26 mouse cellular contexts compared by ENCODE assay signal in the genomic region with DNA sequence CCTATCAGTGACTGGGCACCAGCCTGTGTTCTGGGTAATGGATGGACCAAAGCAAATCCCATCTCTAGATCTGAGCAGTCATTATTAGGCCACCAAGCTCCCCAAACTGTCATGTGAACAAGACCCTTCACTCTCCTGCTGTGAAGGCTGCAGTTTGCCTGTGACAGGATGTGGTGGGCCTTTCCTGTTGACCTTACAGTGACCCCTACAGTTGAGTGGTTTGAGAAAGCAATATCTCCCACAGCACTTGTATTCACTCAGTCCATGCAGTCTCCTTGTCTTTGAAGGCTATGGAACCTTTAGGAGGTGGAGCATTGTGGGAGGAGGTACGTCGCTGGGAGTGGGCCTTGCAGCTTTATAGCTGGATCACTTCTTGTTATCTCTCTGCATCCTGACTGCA. TPM values are rescaled to one million over a fixed set of nuclear protein-coding genes. Genes with fewer than 3 reads are reported as not detected.
DNase-seq lines count a peak whose midpoint lies in the region; ATAC-seq lines count a peak whose summit lies in the region.
"Had no signal": no experiment of that assay in that cellular context is flagged by ENCODE, and none has a peak within 500 bp of the region (broad histone marks: within the 10 kb centered on the region; RNA-seq: fewer than 3 reads in every experiment).

No protein-coding gene starts in this region.

- H3K27me3 ChIP-seq in hindbrain, embryonic 11.5 days (ENCODE audit: control insufficient read depth, insufficient read depth, low read length): no peaks in the 10 kb centered on the region
- no peaks in the 10 kb centered on the region for H3K27me3 ChIP-seq in midbrain, embryonic 15.5 days (replicated peaks)
- H3K27me3 ChIP-seq: embryonic facial prominence, embryonic 13.5 days; limb, embryonic 15.5 days; liver, embryonic 15.5 days; midbrain, embryonic 13.5 days had no signal

- H3K27ac ChIP-seq in hindbrain, embryonic 11.5 days (ENCODE audit: low read depth, low read length): no peak overlapping the region
- H3K27ac ChIP-seq in midbrain, embryonic 15.5 days: no peak overlapping the region
- H3K27ac ChIP-seq: embryonic facial prominence, embryonic 13.5 days; hindbrain, postnatal 0 days; limb, embryonic 15.5 days; liver, embryonic 15.5 days; macrophage; midbrain, embryonic 13.5 days had no signal

- H3K4me1 ChIP-seq in hindbrain, embryonic 11.5 days (replicated peaks; ENCODE audit: control insufficient read depth, insufficient read depth, low read length): no peaks in the 10 kb centered on the region
- H3K4me1 ChIP-seq in midbrain, embryonic 15.5 days: no peaks in the 10 kb centered on the region
- H3K4me1 ChIP-seq: embryonic facial prominence, embryonic 13.5 days; limb, embryonic 15.5 days; liver, embryonic 15.5 days; midbrain, embryonic 13.5 days had no signal

- ATAC-seq in activated CD4-positive, CD25-positive, alpha-beta regulatory T cell, adult 4 months: peak; percentile 78
- ATAC-seq in monocyte, adult 5-6 weeks (replicated peaks; ENCODE audit: insufficient number of reproducible peaks, low FRiP score, low TSS enrichment, poor library complexity, severe bottlenecking): peak; percentile 45; the same call in 1 of the 2 replicates
- ATAC-seq in hindbrain, embryonic 11.5 days (ENCODE audit: low FRiP score): no peak
- ATAC-seq in midbrain, embryonic 15.5 days (replicated peaks): no peak
- ATAC-seq: forebrain, embryonic 14.5 days; hindbrain, postnatal 0 days; midbrain, embryonic 13.5 days had no signal

- H3K9ac ChIP-seq in hindbrain, embryonic 11.5 days (ENCODE audit: low read depth, low read length): no peak overlapping the region
- no peak overlapping the region for H3K9ac ChIP-seq in midbrain, embryonic 15.5 days
- H3K9ac ChIP-seq: embryonic facial prominence, embryonic 13.5 days; limb, embryonic 15.5 days; liver, embryonic 15.5 days; midbrain, embryonic 13.5 days had no signal

- H3K36me3 ChIP-seq in hindbrain, embryonic 11.5 days (ENCODE audit: control insufficient read depth, insufficient read depth, low read length): no peaks in the 10 kb centered on the region
- no peaks in the 10 kb centered on the region for H3K36me3 ChIP-seq in midbrain, embryonic 15.5 days (replicated peaks)
- H3K36me3 ChIP-seq: embryonic facial prominence, embryonic 13.5 days; limb, embryonic 15.5 days; liver, embryonic 15.5 days; midbrain, embryonic 13.5 days had no signal

- H3K9me3 ChIP-seq in hindbrain, embryonic 11.5 days (ENCODE audit: control insufficient read depth, low read length): no peaks in the 10 kb centered on the region
- H3K9me3 ChIP-seq in midbrain, embryonic 15.5 days: no peaks in the 10 kb centered on the region
- H3K9me3 ChIP-seq: embryonic facial prominence, embryonic 13.5 days; limb, embryonic 15.5 days; liver, embryonic 15.5 days; midbrain, embryonic 13.5 days had no signal

- 73% methylated on average over 2 of the region's 2 CpGs for WGBS in hindbrain, embryonic 11.5 days
- 69% methylated on average over 2 of the region's 2 CpGs for WGBS in midbrain, embryonic 15.5 days

- DNase-seq in 416B (ENCODE audit: low read depth) (peak; percentile 80), A20 (ENCODE audit: low read depth, low spot score) (peak; percentile 70)
- no peak for DNase-seq in gastrocnemius, postnatal 4 days (ENCODE audit: low spot score in 2 of 2)
- no peak for DNase-seq in hindbrain, embryonic 11.5 days (ENCODE audit: low spot score)
- DNase-seq: adrenal gland, adult 8-10 months; cerebellum, adult 8-10 months; gastrocnemius, postnatal 36 days; heart, postnatal 4 days; kidney, adult 18-20 months; kidney, postnatal 10 days had no signal

- no peak overlapping the region for H3K4me2 ChIP-seq in hindbrain, embryonic 11.5 days (replicated peaks; ENCODE audit: low read depth, low read length)
- H3K4me2 ChIP-seq in midbrain, embryonic 15.5 days: no peak overlapping the region
- H3K4me2 ChIP-seq: embryonic facial prominence, embryonic 13.5 days; limb, embryonic 15.5 days; liver, embryonic 15.5 days; midbrain, embryonic 13.5 days had no signal

- H3K4me3 ChIP-seq in hindbrain, embryonic 11.5 days (ENCODE audit: low read depth, low read length): no peak overlapping the region
- no peak overlapping the region for H3K4me3 ChIP-seq in midbrain, embryonic 15.5 days
- H3K4me3 ChIP-seq: embryonic facial prominence, embryonic 13.5 days; limb, embryonic 15.5 days; liver, embryonic 15.5 days; midbrain, embryonic 13.5 days had no signal

RNA-seq across cellular contexts. Expression of a gene that starts 4.3 kb away (rescaled TPM):
- under 1 TPM; 0.13 to 0.36 TPM for polyA plus RNA-seq in activated CD4-positive, CD25-positive, alpha-beta regulatory T cell, adult 4 months (2017; shearing (Covaris generic))
- total RNA-seq in monocyte, adult 5-6 weeks (2017): 4.9 to 11.5 TPM (median 8.6 TPM) in 3 replicates
- not detected for total RNA-seq in gastrocnemius, postnatal 4 days (2021)
- polyA plus RNA-seq in hindbrain, embryonic 11.5 days (2014; fragmentation: Nextera tagmentation; extraction: Ambion mirVana): not detected in 2 replicates
- 0.08 and 0.19 TPM in 2 replicates for polyA plus RNA-seq in midbrain, embryonic 15.5 days (2015; fragmentation: Nextera tagmentation; extraction: Ambion mirVana)
- total RNA-seq: adrenal gland, adult 8-10 months; gastrocnemius, postnatal 36 days; heart, postnatal 4 days; layer of hippocampus, adult 8-10 months; left cerebral cortex, postnatal 36 days had no signal
- polyA plus RNA-seq: cortical plate, adult 2 months; embryonic facial prominence, embryonic 13.5 days; forebrain, embryonic 14.5 days; heart, embryonic 14.5 days; limb, embryonic 15.5 days; liver, embryonic 15.5 days; midbrain, embryonic 13.5 days had no signal

RNA-seq across cellular contexts. Expression of a gene that starts 24.1 kb away (rescaled TPM):
- polyA plus RNA-seq in activated CD4-positive, CD25-positive, alpha-beta regulatory T cell, adult 4 months (2017; shearing (Covaris generic)): 10 to 100 TPM in 1 of 2 experiments, 1 to 10 TPM in 1; 5.2 to 64.7 TPM
- total RNA-seq in monocyte, adult 5-6 weeks (2017): 415 to 638 TPM (median 573 TPM) in 3 replicates
- 1 to 10 TPM; 2.6 to 4.1 TPM for total RNA-seq in gastrocnemius, postnatal 4 days (2021)
- 1.3 and 2.5 TPM in 2 replicates for polyA plus RNA-seq in hindbrain, embryonic 11.5 days (2014; fragmentation: Nextera tagmentation; extraction: Ambion mirVana)
- 2.9 and 3.1 TPM in 2 replicates for polyA plus RNA-seq in midbrain, embryonic 15.5 days (2015; fragmentation: Nextera tagmentation; extraction: Ambion mirVana)

RNA-seq across cellular contexts. Expression of a gene that starts 24.8 kb away (rescaled TPM):
- under 1 TPM; 0.17 to 0.42 TPM for polyA plus RNA-seq in activated CD4-positive, CD25-positive, alpha-beta regulatory T cell, adult 4 months (2017; shearing (Covaris generic))
- total RNA-seq in monocyte, adult 5-6 weeks (2017): 0.76 TPM in 1 of 3 replicates, not detected in the others
- total RNA-seq in gastrocnemius, postnatal 4 days (2021): under 1 TPM; 0.64 to 0.67 TPM
- polyA plus RNA-seq in hindbrain, embryonic 11.5 days (2014; fragmentation: Nextera tagmentation; extraction: Ambion mirVana): 0.13 TPM in 1 of 2 replicates, not detected in the other
- polyA plus RNA-seq in midbrain, embryonic 15.5 days (2015; fragmentation: Nextera tagmentation; extraction: Ambion mirVana): not detected in 2 replicates
- total RNA-seq: hindbrain, postnatal 0 days had no signal
- polyA plus RNA-seq: cortical plate, adult 2 months; forebrain, embryonic 14.5 days; heart, embryonic 14.5 days; midbrain, embryonic 13.5 days had no signal

RNA-seq across cellular contexts. Expression of a gene that starts 42.2 kb away (rescaled TPM):
- 10 to 100 TPM in 1 of 2 experiments, 1 to 10 TPM in 1; 4.0 to 79.3 TPM for polyA plus RNA-seq in activated CD4-positive, CD25-positive, alpha-beta regulatory T cell, adult 4 months (2017; shearing (Covaris generic))
- 387 to 602 TPM (median 587 TPM) in 3 replicates for total RNA-seq in monocyte, adult 5-6 weeks (2017)
- total RNA-seq in gastrocnemius, postnatal 4 days (2021): 1 to 10 TPM; 2.1 to 3.1 TPM
- not detected in 2 replicates for polyA plus RNA-seq in hindbrain, embryonic 11.5 days (2014; fragmentation: Nextera tagmentation; extraction: Ambion mirVana)
- 0.30 and 0.61 TPM in 2 replicates for polyA plus RNA-seq in midbrain, embryonic 15.5 days (2015; fragmentation: Nextera tagmentation; extraction: Ambion mirVana)

RNA-seq across cellular contexts. Expression of a gene that starts 47.1 kb away (rescaled TPM):
- polyA plus RNA-seq in activated CD4-positive, CD25-positive, alpha-beta regulatory T cell, adult 4 months (2017; shearing (Covaris generic)): not detected
- 0.19 TPM in 1 of 3 replicates, not detected in the others for total RNA-seq in monocyte, adult 5-6 weeks (2017)
- total RNA-seq in gastrocnemius, postnatal 4 days (2021): not detected
- 0.08 TPM in 1 of 2 replicates, not detected in the other for polyA plus RNA-seq in hindbrain, embryonic 11.5 days (2014; fragmentation: Nextera tagmentation; extraction: Ambion mirVana)
- not detected in 2 replicates for polyA plus RNA-seq in midbrain, embryonic 15.5 days (2015; fragmentation: Nextera tagmentation; extraction: Ambion mirVana)
- total RNA-seq: adrenal gland, adult 8-10 months; gastrocnemius, postnatal 36 days; heart, postnatal 4 days; hindbrain, postnatal 0 days; layer of hippocampus, adult 8-10 months; left cerebral cortex, postnatal 36 days had no signal
- polyA plus RNA-seq: cortical plate, adult 2 months; embryonic facial prominence, embryonic 13.5 days; forebrain, embryonic 14.5 days; heart, embryonic 14.5 days; hindbrain, postnatal 0 days; limb, embryonic 15.5 days; liver, embryonic 15.5 days; lung, embryonic 16.5 days; macrophage; midbrain, embryonic 13.5 days; urinary bladder, adult 2 months had no signal

Comparison
In these comparisons a context has a peak if more than half of its experiments do, and no peak if none do; other contexts are left out.
1. DNase-seq: peak in 416B (single experiment) and A20 (single experiment); none in gastrocnemius, postnatal 4 days (0 of 2) and hindbrain, embryonic 11.5 days (single experiment).
2. ATAC-seq: peak in activated CD4-positive, CD25-positive, alpha-beta regulatory T cell, adult 4 months (single experiment) and monocyte, adult 5-6 weeks (single experiment); none in hindbrain, embryonic 11.5 days (single experiment) and midbrain, embryonic 15.5 days (single experiment).